Mouse (Mus musculus) embryonic facial prominence, embryonic 15.5 days (tissue): ENCODE results near the gene Olfr742. TPM values are rescaled to one million over a fixed set of nuclear protein-coding genes. Genes with fewer than 3 reads are reported as not detected.

Source experiments
- ATAC-seq: fragments of 200-750 bp; cut with Nextera tagmentation; 2 replicates; pipeline ENCODE4 v1.8.0; 2017; ENCODE audit warnings: low read depth, moderate TSS enrichment; ENCODE audit not compliant: insufficient number of reproducible peaks, low FRiP score, low TSS enrichment
- H3K27ac ChIP-seq: fragments of 300-500 bp; sonication (generic); replicated peaks from 2 replicates; pipeline ENCODE4 v1.5.1; 2015; ENCODE audit warnings: mild to moderate bottlenecking, inconsistent platforms
- H3K27me3 ChIP-seq: fragments of 300-500 bp; sonication (generic); 2 replicates; pipeline ENCODE4 v1.6.1; 2015; ENCODE audit warnings: inconsistent platforms
- H3K36me3 ChIP-seq: fragments of 300-500 bp; sonication (generic); 2 replicates; pipeline ENCODE4 v1.6.1; 2015; ENCODE audit warnings: mild to moderate bottlenecking, inconsistent platforms
- H3K4me1 ChIP-seq: fragments of 300-500 bp; sonication (generic); 2 replicates; pipeline ENCODE4 v1.6.1; 2015; ENCODE audit warnings: inconsistent platforms
- H3K4me2 ChIP-seq: fragments of 300-500 bp; sonication (generic); replicated peaks from 2 replicates; pipeline ENCODE4 v1.6.1; 2015; ENCODE audit warnings: mild to moderate bottlenecking, inconsistent platforms
- H3K4me3 ChIP-seq: fragments of 300-500 bp; sonication (generic); replicated peaks from 2 replicates; pipeline ENCODE4 v1.5.1; 2015; ENCODE audit warnings: mild to moderate bottlenecking, inconsistent platforms
- H3K9ac ChIP-seq: fragments of 300-500 bp; sonication (generic); 2 replicates; pipeline ENCODE4 v1.6.1; 2015; ENCODE audit warnings: inconsistent platforms
- H3K9me3 ChIP-seq: fragments of 300-500 bp; sonication (generic); replicated peaks from 2 replicates; pipeline ENCODE4 v1.6.1; 2016; ENCODE audit warnings: inconsistent platforms
- WGBS: fragments of 180-500 bp; shearing (Covaris S2); methylation state at CpG from one replicate; pipeline ENCODE4 v1.1.7; 2015; 5-methylcytosine and 5-hydroxymethylcytosine counted together
- polyA plus RNA-seq: library from polyadenylated mRNA; unstranded; fragments of >200 nt; fragmentation: Nextera tagmentation; extraction: Ambion mirVana; gene quantifications from 2 replicates; pipeline ENCODE4 v1.2.1, GENCODE M21; 2015

Olfr742 gene
- not detected in 2 replicates for polyA plus RNA-seq

GRCm38 (mm10) chr14:50503300-50503699 is at the start of gene Olfr742:
Olfr742 (plus strand) TSS chr14:50503600.
- H3K4me1 ChIP-seq: no peaks in the 10 kb centered on the region
- H3K36me3 ChIP-seq: no peaks in the 10 kb centered on the region
- no peaks in the 10 kb centered on the region for H3K27me3 ChIP-seq
- H3K4me3 ChIP-seq: no peak within 1 kb of the TSS
- WGBS: 56% methylated on average over 2 of the region's 2 CpGs
- no peak within 1 kb of the TSS for H3K27ac ChIP-seq
- no peak within 1 kb of the TSS for H3K4me2 ChIP-seq
- H3K9me3 ChIP-seq: no peaks in the 10 kb centered on the region
- no peak for ATAC-seq
- no peak within 1 kb of the TSS for H3K9ac ChIP-seq

GRCm38 (mm10) chr14:50472438-50472837 is 31.0 kb upstream of the Olfr742 start, which contains the start of gene Olfr741:
Olfr741 (plus strand) TSS chr14:50472738.
- Histone ChIP-seq H3K4me3 (no peak within 1 kb of the TSS), H3K27me3 (no peaks in the 10 kb centered on the region), H3K4me1 (no peaks in the 10 kb centered on the region), H3K27ac (no peak within 1 kb of the TSS), H3K9ac (no peak within 1 kb of the TSS), H3K9me3 (no peaks in the 10 kb centered on the region), H3K4me2 (no peak within 1 kb of the TSS), H3K36me3 (no peaks in the 10 kb centered on the region)
- no peak for ATAC-seq
- 61% methylated on average over 2 of the region's 2 CpGs for WGBS

- Histone ChIP-seq H3K9ac (no peak overlapping the region), H3K4me1 (no peaks in the 10 kb centered on the region), H3K9me3 (no peaks in the 10 kb centered on the region), H3K27ac (no peak overlapping the region), H3K27me3 (no peaks in the 10 kb centered on the region), H3K4me3 (no peak overlapping the region), H3K36me3 (no peaks in the 10 kb centered on the region), H3K4me2 (no peak overlapping the region)
- ATAC-seq: no peak
- WGBS: 70% methylated on average over 2 of the region's 2 CpGs
Measured at GRCm38 (mm10) chr14:50478406-50478805, 25.0 kb upstream of the Olfr742 start.

- H3K9me3 ChIP-seq: no peaks in the 10 kb centered on the region
- no peak within 1 kb of the TSS for H3K9ac ChIP-seq
- H3K27ac ChIP-seq: no peak within 1 kb of the TSS
- H3K27me3 ChIP-seq: no peaks in the 10 kb centered on the region
- H3K36me3 ChIP-seq: no peaks in the 10 kb centered on the region
- ATAC-seq: no peak
- no peak within 1 kb of the TSS for H3K4me3 ChIP-seq
- no peaks in the 10 kb centered on the region for H3K4me1 ChIP-seq
- H3K4me2 ChIP-seq: no peak within 1 kb of the TSS
Measured at GRCm38 (mm10) chr14:50521539-50521938, 18.1 kb downstream of the Olfr742 start, which contains the start of gene Olfr743. Olfr743 (plus strand) TSS chr14:50521839.

GRCm38 (mm10) chr14:50552734-50553133 is 49.3 kb downstream of the Olfr742 start:
- H3K4me2 ChIP-seq: no peak overlapping the region
- no peaks in the 10 kb centered on the region for H3K36me3 ChIP-seq
- 90% methylated on average over 2 of the region's 2 CpGs for WGBS
- no peak overlapping the region for H3K27ac ChIP-seq
- H3K9ac ChIP-seq: no peak overlapping the region
- H3K4me1 ChIP-seq: no peaks in the 10 kb centered on the region
- H3K4me3 ChIP-seq: no peak overlapping the region
- no peaks in the 10 kb centered on the region for H3K27me3 ChIP-seq
- no peak for ATAC-seq
- no peaks in the 10 kb centered on the region for H3K9me3 ChIP-seq

Other genes starting within 250 kb of the Olfr742 start
- gene Olfr732, start 219.4 kb upstream of the Olfr742 start, polyA plus RNA-seq: not detected in 2 replicates
- gene Olfr733, start 202.1 kb upstream of the Olfr742 start, polyA plus RNA-seq: not detected in 2 replicates
- not detected in 2 replicates for gene Olfr734, start 176.8 kb upstream of the Olfr742 start, polyA plus RNA-seq
- gene Olfr735, start 154.7 kb upstream of the Olfr742 start, polyA plus RNA-seq: not detected in 2 replicates
- not detected in 2 replicates for gene Tlr11, start 145.7 kb upstream of the Olfr742 start, polyA plus RNA-seq
- gene Olfr736, start 122.4 kb upstream of the Olfr742 start, polyA plus RNA-seq: 0.21 TPM in 1 of 2 replicates, not detected in the other
- gene Olfr738, start 96.0 kb upstream of the Olfr742 start, polyA plus RNA-seq: 0.13 and 0.17 TPM in 2 replicates
- 0.20 and 0.24 TPM in 2 replicates for gene Olfr739, start 85.0 kb upstream of the Olfr742 start, polyA plus RNA-seq
- gene Olfr740, start 58.1 kb upstream of the Olfr742 start, polyA plus RNA-seq: 0.05 TPM in 1 of 2 replicates, not detected in the other
- gene Olfr741, start 30.9 kb upstream of the Olfr742 start, polyA plus RNA-seq: not detected in 2 replicates
- not detected in 2 replicates for gene Olfr743, start 18.2 kb downstream of the Olfr742 start, polyA plus RNA-seq
- gene Olfr744, start 111.3 kb downstream of the Olfr742 start, polyA plus RNA-seq: 0.15 and 0.25 TPM in 2 replicates
- 1.3 TPM in 2 replicates for gene Olfr745, start 135.8 kb downstream of the Olfr742 start, polyA plus RNA-seq
- 0.17 TPM in 1 of 2 replicates, not detected in the other for gene Olfr746, start 143.5 kb downstream of the Olfr742 start, polyA plus RNA-seq
- not detected in 2 replicates for gene Olfr747, start 189.6 kb downstream of the Olfr742 start, polyA plus RNA-seq
- 0.05 and 0.08 TPM in 2 replicates for gene Olfr748, start 203.8 kb downstream of the Olfr742 start, polyA plus RNA-seq
- 0.43 TPM in 1 of 2 replicates, not detected in the other for gene Olfr749, start 241.5 kb downstream of the Olfr742 start, polyA plus RNA-seq